ENCODE assay signal across 21 mouse cellular contexts in the genomic region with DNA sequence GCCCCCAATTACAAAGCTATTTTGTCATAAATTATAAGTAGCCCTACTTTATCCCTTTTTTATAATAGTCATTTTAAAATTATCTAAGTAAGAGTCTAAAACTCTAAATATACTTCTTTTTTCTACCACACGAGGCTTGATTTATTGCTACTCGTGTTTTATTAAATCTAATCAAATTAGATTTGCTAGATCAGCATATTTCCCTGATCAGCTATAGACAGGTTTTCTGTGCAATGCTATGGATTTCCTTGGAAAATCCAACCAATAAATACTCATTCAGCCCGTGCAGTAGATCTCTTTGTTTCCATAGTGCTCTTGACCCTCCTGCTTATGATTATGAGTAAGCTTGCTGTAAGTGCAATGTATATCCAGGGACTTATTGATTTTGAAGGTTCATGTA.
DNase-seq lines count a peak whose midpoint lies in the region; TF ChIP-seq lines count a peak whose summit lies in the region.
"Had no signal": no experiment of that assay in that cellular context is flagged by ENCODE, and none has a peak within 500 bp of the region (broad histone marks: within the 10 kb centered on the region; RNA-seq: fewer than 3 reads in every experiment).

No protein-coding gene starts in this region.

- H3K79me2 ChIP-seq in CH12.LX (replicated peaks; ENCODE audit: control insufficient read depth, extremely low read depth, insufficient read depth, poor library complexity, severe bottlenecking): no peaks in the 10 kb centered on the region
- no peaks in the 10 kb centered on the region for H3K79me2 ChIP-seq in MEL (ENCODE audit: control insufficient read depth, insufficient read depth, low read length, poor library complexity)

- H3K27ac ChIP-seq in CH12.LX (ENCODE audit: insufficient read depth, low read depth) (no peak overlapping the region), ES-E14 (ENCODE audit: insufficient read depth, low read depth, low read length, poor library complexity, severe bottlenecking) (no peak overlapping the region), MEL (ENCODE audit: control insufficient read depth, low read depth, low read length) (no peak overlapping the region)
- H3K27ac ChIP-seq in kidney, adult 2 months (ENCODE audit: insufficient read depth, low read depth, low read length): no peak overlapping the region

- in situ Hi-C loops in CH12.LX (cut with MboI; ENCODE audit: low pct_ligation_motif_present, low pct_unique_long_range_greater_than_20kb, low sequenced_read_pairs) (no loop called here), ES-E14 (cut with MboI; ENCODE audit: low sequenced_read_pairs in 2 of 2, unreplicated experiment in 2 of 2) (no loop called here)

- H3K36me3 ChIP-seq in CH12.LX (replicated peaks in 1 of 2; ENCODE audit: control insufficient read depth in 1 of 2, insufficient read depth in 1 of 2, low read length in 1 of 2): no peaks in the 10 kb centered on the region
- no peaks in the 10 kb centered on the region for H3K36me3 ChIP-seq in ES-E14 (ENCODE audit: control insufficient read depth, insufficient read depth, low read length, poor library complexity, severe bottlenecking)
- no peaks in the 10 kb centered on the region for H3K36me3 ChIP-seq in MEL (ENCODE audit: control insufficient read depth in 1 of 2, insufficient read depth in 2 of 2, low read length in 2 of 2)
- no peaks in the 10 kb centered on the region for H3K36me3 ChIP-seq in kidney, adult 2 months (ENCODE audit: control insufficient read depth, insufficient read depth, low read length)
- H3K36me3 ChIP-seq: G1E had no signal

- no peak overlapping the region for H3K9ac ChIP-seq in CH12.LX (ENCODE audit: insufficient read depth, low read depth)
- no peak overlapping the region for H3K9ac ChIP-seq in ES-E14 (ENCODE audit: insufficient read depth, low read depth, low read length, poor library complexity, severe bottlenecking)
- no peak overlapping the region for H3K9ac ChIP-seq in MEL (ENCODE audit: control insufficient read depth, low read depth, low read length, poor library complexity, severe bottlenecking)

- TF ChIP-seq EP300 in CH12.LX (IDR thresholded peaks at IDR 0.05; ENCODE audit: low read length) (no peak), MEL (IDR thresholded peaks at IDR 0.05; ENCODE audit: low read depth in 1 of 2, low read length in 2 of 2) (no peak)

- TF ChIP-seq POLR2A in CH12.LX (IDR thresholded peaks at IDR 0.05; ENCODE audit: low read depth, low read length): no peak
- no peak for TF ChIP-seq POLR2A in MEL (IDR thresholded peaks at IDR 0.05; ENCODE audit: control insufficient read depth in 1 of 2, insufficient read depth in 1 of 2, low read depth in 1 of 2, low read length in 2 of 2, poor library complexity in 1 of 2)
- TF ChIP-seq POLR2A in kidney, adult 2 months (IDR thresholded peaks at IDR 0.05; ENCODE audit: low read depth, low read length): no peak

- dilution Hi-C loops in CH12.LX (cut with MboI; ENCODE audit: extremely low pct_ligation_motif_present, extremely low pct_unique_long_range_greater_than_20kb, low sequenced_read_pairs): no loop called here

- DNase-seq in CH12.LX (ENCODE audit: extremely low read depth): no peak
- no peak for DNase-seq in ES-E14 (ENCODE audit: low read depth, low spot score)
- no peak for DNase-seq in MEL (ENCODE audit: low read depth, low spot score)
- no peak for DNase-seq in thymus, postnatal 25 days
- no peak for DNase-seq in kidney, adult 2 months
- no peak for DNase-seq in layer of hippocampus, postnatal 10 days (ENCODE audit: low spot score in 2 of 2)
- DNase-seq: adrenal gland, adult 2 months; adrenal gland, adult 8-10 months; adrenal gland, postnatal 10 days; adrenal gland, postnatal 14 days; adrenal gland, postnatal 25 days; adrenal gland, postnatal 36 days; B cell, adult 2 months; cerebellum, adult 11 months; cerebellum, adult 11-12 months; cerebellum, adult 18-20 months; cerebellum, adult 2 months; cerebellum, adult 8-10 months; cerebellum, adult 9-10 months had no signal

- H3K27me3 ChIP-seq in CH12.LX (replicated peaks) (no peaks in the 10 kb centered on the region), MEL (ENCODE audit: control insufficient read depth in 1 of 2, insufficient read depth in 2 of 2, low read length in 2 of 2) (no peaks in the 10 kb centered on the region)
- H3K27me3 ChIP-seq in kidney, adult 2 months (replicated peaks; ENCODE audit: control insufficient read depth, insufficient read depth, low read length): no peaks in the 10 kb centered on the region
- H3K27me3 ChIP-seq: Patski had no signal

- no peak overlapping the region for H3K4me2 ChIP-seq in CH12.LX (ENCODE audit: insufficient read depth, low read depth, poor library complexity, severe bottlenecking)

- H3K4me1 ChIP-seq in CH12.LX (ENCODE audit: control insufficient read depth in 1 of 2, insufficient read depth in 2 of 2) (no peaks in the 10 kb centered on the region), ES-E14 (ENCODE audit: control insufficient read depth in 2 of 2, insufficient read depth in 2 of 2, low read length in 2 of 2, poor library complexity in 1 of 2) (no peaks in the 10 kb centered on the region), MEL (ENCODE audit: control insufficient read depth in 1 of 2, insufficient read depth in 2 of 2, low read length in 2 of 2) (no peaks in the 10 kb centered on the region)
- H3K4me1 ChIP-seq in kidney, adult 2 months (ENCODE audit: control insufficient read depth, insufficient read depth, low read length): no peaks in the 10 kb centered on the region

- H3K9me3 ChIP-seq in CH12.LX (replicated peaks; ENCODE audit: low read length) (peaks cover 8% of the 10 kb centered on the region), ES-E14 (ENCODE audit: control insufficient read depth, insufficient read depth, low read depth, low read length) (no peaks in the 10 kb centered on the region), MEL (replicated peaks; ENCODE audit: insufficient read depth, low read length) (no peaks in the 10 kb centered on the region)
- H3K9me3 ChIP-seq: G1E had no signal

- no peak for TF ChIP-seq RAD21 in CH12.LX (IDR thresholded peaks at IDR 0.05; ENCODE audit: low read depth, low read length)
- TF ChIP-seq RAD21 in MEL (IDR thresholded peaks at IDR 0.05; ENCODE audit: low read depth, low read length): no peak

- H3K4me3 ChIP-seq in CH12.LX (replicated peaks in 1 of 3; ENCODE audit: low read depth in 2 of 3, low read length in 2 of 3, poor library complexity in 1 of 3) (no peak overlapping the region), ES-E14 (ENCODE audit: insufficient read depth in 1 of 2, low read depth in 1 of 2, low read length in 2 of 2, poor library complexity in 1 of 2, severe bottlenecking in 1 of 2) (no peak overlapping the region), MEL (ENCODE audit: control insufficient read depth in 1 of 2, insufficient read depth in 1 of 2, low read depth in 2 of 2, low read length in 2 of 2) (no peak overlapping the region)
- no peak overlapping the region for H3K4me3 ChIP-seq in kidney, adult 2 months (ENCODE audit: insufficient read depth, low read depth, low read length)

- TF ChIP-seq CTCF in CH12.LX (conservative IDR thresholded peaks at IDR 0.05 in 1 of 2, IDR thresholded peaks at IDR 0.05 in 1 of 2; ENCODE audit: low read depth in 2 of 2, low read length in 2 of 2) (no peak), MEL (IDR thresholded peaks at IDR 0.05 in 2 of 3, conservative IDR thresholded peaks at IDR 0.05 in 1 of 3; ENCODE audit: control insufficient read depth in 1 of 3, insufficient read depth in 1 of 3, low read depth in 2 of 3, low read length in 3 of 3, poor library complexity in 1 of 3, severe bottlenecking in 1 of 3) (no peak)
- TF ChIP-seq CTCF in kidney, adult 2 months (conservative IDR thresholded peaks at IDR 0.05; ENCODE audit: insufficient read depth, insufficient read length, low read depth, low read length): no peak

- 77% methylated on average over 3 of the region's 3 CpGs for WGBS in kidney, adult 2 months

TF ChIP-seq in CH12.LX, 34 proteins besides CTCF, POLR2A, EP300 and RAD21:
- TF ChIP-seq MAFK (IDR thresholded peaks at IDR 0.05; ENCODE audit: insufficient replicate concordance, low read length) (peak; percentile 56; the same call in 1 of the 2 replicates), JUN (IDR thresholded peaks at IDR 0.05; ENCODE audit: insufficient read depth, low read depth, low read length) (no peak)

TF ChIP-seq in ES-E14, 5 proteins besides CTCF, POLR2A, EP300 and RAD21:
- TF ChIP-seq HCFC1 (IDR thresholded peaks at IDR 0.05; ENCODE audit: borderline replicate concordance, insufficient read depth, low read length): no peak
- TF ChIP-seq ZNF384 (IDR thresholded peaks at IDR 0.05; ENCODE audit: low read depth, low read length): no peak
- no peak for TF ChIP-seq CHD2 (IDR thresholded peaks at IDR 0.05; ENCODE audit: low read depth, low read length)
- peak; percentile 81 for TF ChIP-seq MAFK (IDR thresholded peaks at IDR 0.05; ENCODE audit: insufficient read depth, low read depth, low read length)
TF ChIP-seq in ES-E14: peak in this region for 1.

TF ChIP-seq in MEL, 35 proteins besides CTCF, POLR2A, EP300 and RAD21:
- TF ChIP-seq E2F4 (IDR thresholded peaks at IDR 0.05; ENCODE audit: borderline replicate concordance, low read depth, low read length) (no peak), MAFK (IDR thresholded peaks at IDR 0.05; ENCODE audit: borderline replicate concordance, low read depth, low read length) (peak; percentile 67; the same call in 1 of the 2 replicates), BHLHE40 (IDR thresholded peaks at IDR 0.05; ENCODE audit: borderline replicate concordance, low read depth, low read length) (no peak)
TF ChIP-seq in MEL: peak in this region for 1.
